Mouse (Mus musculus) lung, adult 2 months (tissue): Measurements from ENCODE around the gene Esyt3.

Experiments used
- CTCF ChIP-seq: fragments of 200-500 bp; IDR thresholded peaks from 2 replicates; pipeline ENCODE4 v1.5.1; 2011; ENCODE audit warnings: mild to moderate bottlenecking, low read length, control low read depth; ENCODE audit not compliant: insufficient read depth
- POLR2A ChIP-seq: fragments of 200-500 bp; IDR thresholded peaks from 2 replicates; pipeline ENCODE4 v1.6.1; 2011; ENCODE audit warnings: low read depth, mild to moderate bottlenecking, control low read depth, low read length, borderline replicate concordance; ENCODE audit errors: extremely low read depth

- TF ChIP-seq CTCF (no peak), POLR2A (no peak)
These were observed 43.1 kb upstream of the Esyt3 start for GRCm38 (mm10) chr9:99401288-99401974.
